Mouse (Mus musculus) A20 (cell line): ENCODE measurements around the gene Bcl2l13.
"Not testable (repeated sequence)": the region's sequence is repeated elsewhere in the genome, so short reads cannot be mapped to it uniquely, and the experiment has no call there.

Source experiments
- DNase-seq: peaks from one replicate; pipeline ENCODE4 v3.0.0-alpha.2; 2011; ENCODE audit warnings: low read depth, low spot score

Bcl2l13 gene

GRCm38 (mm10) chr6:120830866-120831608 is 5.0 kb upstream of the Bcl2l13 start:
- no peak for DNase-seq

GRCm38 (mm10) chr6:120832097-120832496 is 3.9 kb upstream of the Bcl2l13 start:
- no peak for DNase-seq

- DNase-seq: no peak
Measured at GRCm38 (mm10) chr6:120834766-120835321, 1.2 kb upstream of the Bcl2l13 start.

- no peak for DNase-seq
Measured at GRCm38 (mm10) chr6:120836389-120837151, 558 bp downstream of the Bcl2l13 start.

GRCm38 (mm10) chr6:120837152-120837530 is 1.1 kb downstream of the Bcl2l13 start:
- DNase-seq: no peak

GRCm38 (mm10) chr6:120840258-120840657 is 4.2 kb downstream of the Bcl2l13 start:
- DNase-seq: no peak

- DNase-seq: no peak
Measured at GRCm38 (mm10) chr6:120841754-120842153, 5.7 kb downstream of the Bcl2l13 start.

- DNase-seq: not testable (repeated sequence)
Measured at GRCm38 (mm10) chr6:120850720-120851119, 14.7 kb downstream of the Bcl2l13 start.

- no peak for DNase-seq
Measured at GRCm38 (mm10) chr6:120854413-120854812, 18.4 kb downstream of the Bcl2l13 start.

GRCm38 (mm10) chr6:120858217-120858711 is 22.3 kb downstream of the Bcl2l13 start:
- DNase-seq: no peak

- DNase-seq: no peak
Measured at GRCm38 (mm10) chr6:120860079-120860478, 24.1 kb downstream of the Bcl2l13 start.

GRCm38 (mm10) chr6:120866051-120866814 is 30.2 kb downstream of the Bcl2l13 start:
- DNase-seq: no peak

- no peak for DNase-seq
Measured at GRCm38 (mm10) chr6:120868824-120869223, 32.8 kb downstream of the Bcl2l13 start.

- DNase-seq: no peak
Measured at GRCm38 (mm10) chr6:120871286-120871685, 35.3 kb downstream of the Bcl2l13 start.

- no peak for DNase-seq
Measured at GRCm38 (mm10) chr6:120873874-120874273, 37.9 kb downstream of the Bcl2l13 start.

GRCm38 (mm10) chr6:120879046-120879445 is 43.0 kb downstream of the Bcl2l13 start:
- DNase-seq: no peak

- no peak for DNase-seq
Measured at GRCm38 (mm10) chr6:120884436-120884835, 48.4 kb downstream of the Bcl2l13 start.

GRCm38 (mm10) chr6:120886696-120887095 is 50.7 kb downstream of the Bcl2l13 start:
- DNase-seq: no peak

- no peak for DNase-seq
Measured at GRCm38 (mm10) chr6:120894089-120894488, 58.1 kb downstream of the Bcl2l13 start.

- DNase-seq: no peak
Measured at GRCm38 (mm10) chr6:120894524-120894923, 58.5 kb downstream of the Bcl2l13 start.

- peak; percentile 67 for DNase-seq
Measured at GRCm38 (mm10) chr6:120898188-120898833, 62.3 kb downstream of the Bcl2l13 start.
